Mouse (Mus musculus) right cerebral cortex, adult 2 months (tissue): ENCODE data around the gene 4833427G06Rik.
A peak's percentile ranks its signal among the peaks of the same experiment; 100 is the strongest.

ENCODE experiments used
- DNase-seq, 2 experiments: peaks; one replicate each; pipeline ENCODE4 v3.0.0; 2021 to 2022; ENCODE audit warnings: low spot score in 2 of 2

The 4833427G06Rik gene

GRCm38 (mm10) chr9:51068202-51068601 is 33.7 kb downstream of the 4833427G06Rik start:
- no peak for DNase-seq

GRCm38 (mm10) chr9:51060601-51061000 is 41.3 kb downstream of the 4833427G06Rik start, which contains the start of gene Btg4:
TSS of gene Btg4 (plus strand) at chr9:51060901.
- DNase-seq = no peak

GRCm38 (mm10) chr9:51058951-51059521 is 42.8 kb downstream of the 4833427G06Rik start:
- peak; percentile 44 to 56 for DNase-seq

GRCm38 (mm10) chr9:51056360-51057324 is 45.2 kb downstream of the 4833427G06Rik start:
- DNase-seq = no peak

- peak in 1 of 2 experiments; percentile 35 for DNase-seq
Observed at GRCm38 (mm10) chr9:51052180-51052579, 49.7 kb downstream of the 4833427G06Rik start.

- DNase-seq = no peak
Observed at GRCm38 (mm10) chr9:51042136-51042535, 59.7 kb downstream of the 4833427G06Rik start.

- DNase-seq = no peak
Observed at GRCm38 (mm10) chr9:51041491-51041980, 60.3 kb downstream of the 4833427G06Rik start.

- DNase-seq = no peak
Observed at GRCm38 (mm10) chr9:51032785-51033529, 68.9 kb downstream of the 4833427G06Rik start.

GRCm38 (mm10) chr9:51032291-51032690 is 69.6 kb downstream of the 4833427G06Rik start:
- no peak for DNase-seq

GRCm38 (mm10) chr9:51031603-51032002 is 70.3 kb downstream of the 4833427G06Rik start:
- no peak for DNase-seq
